Mouse (Mus musculus) layer of hippocampus, postnatal 14 days (tissue): ENCODE data around the gene Cyp2w1. TPM values are rescaled to one million over a fixed set of nuclear protein-coding genes. Genes with fewer than 3 reads are reported as not detected.
"Not testable (repeated sequence)": the region's sequence is repeated elsewhere in the genome, so short reads cannot be mapped to it uniquely, and the experiment has no call there.

Experiments
- DNase-seq, 2 experiments: peaks; one replicate each; pipeline ENCODE4 v3.0.0; 2021 to 2022; ENCODE audit warnings: low spot score in 2 of 2, mixed read lengths in 1 of 2
- total RNA-seq, 2 experiments: library from RNA; stranded (reverse); gene quantifications; 2 replicates each; pipeline ENCODE4 v1.2.3; 2021

Gene Cyp2w1
- total RNA-seq, 2 experiments from 2014 or later = not detected

DNA sequence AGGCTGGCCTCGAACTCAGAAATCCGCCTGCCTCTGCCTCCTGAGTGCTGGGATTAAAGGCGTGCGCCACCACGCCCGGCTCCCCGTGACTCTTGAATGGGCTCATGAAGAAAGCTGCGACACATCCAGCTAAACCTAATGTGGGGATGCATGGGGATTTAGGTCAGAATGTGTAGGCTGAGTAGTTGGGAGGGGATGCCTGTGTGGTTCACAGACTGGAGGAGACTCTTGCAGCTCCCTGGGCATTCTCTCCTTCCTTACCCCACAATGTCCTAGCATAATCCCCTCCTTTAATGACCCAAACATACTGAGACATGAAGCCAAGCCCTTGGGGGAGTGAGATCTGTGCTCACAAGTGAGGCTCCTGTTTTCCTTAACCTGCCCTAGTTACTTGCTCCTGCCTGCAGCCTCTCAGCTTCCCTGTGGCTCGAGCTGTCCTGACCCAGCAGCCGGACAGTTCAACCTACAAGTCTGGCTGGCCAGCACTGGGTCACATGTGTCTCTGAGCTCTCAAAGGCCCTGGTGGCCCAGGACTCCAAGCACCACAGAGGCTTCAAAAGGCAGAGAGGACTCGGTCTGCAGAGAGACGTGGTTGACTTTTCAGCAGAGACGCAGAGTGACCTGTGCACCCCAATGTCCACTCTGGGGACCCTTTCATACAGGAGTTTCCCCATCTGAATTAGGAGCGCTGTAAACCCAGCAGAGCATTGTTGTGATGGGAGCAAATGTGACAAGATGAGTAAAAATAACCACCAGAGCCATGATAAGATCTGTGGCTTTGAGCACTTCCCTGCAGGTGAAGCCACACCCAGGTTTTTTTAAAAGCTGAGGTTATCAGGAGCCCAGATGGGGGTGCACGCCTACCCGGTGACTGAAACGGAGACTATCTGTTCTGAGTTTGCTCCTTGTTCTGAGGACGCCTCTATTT lies 29.4 kb downstream of the Cyp2w1 start:
- DNase-seq = no peak

DNA sequence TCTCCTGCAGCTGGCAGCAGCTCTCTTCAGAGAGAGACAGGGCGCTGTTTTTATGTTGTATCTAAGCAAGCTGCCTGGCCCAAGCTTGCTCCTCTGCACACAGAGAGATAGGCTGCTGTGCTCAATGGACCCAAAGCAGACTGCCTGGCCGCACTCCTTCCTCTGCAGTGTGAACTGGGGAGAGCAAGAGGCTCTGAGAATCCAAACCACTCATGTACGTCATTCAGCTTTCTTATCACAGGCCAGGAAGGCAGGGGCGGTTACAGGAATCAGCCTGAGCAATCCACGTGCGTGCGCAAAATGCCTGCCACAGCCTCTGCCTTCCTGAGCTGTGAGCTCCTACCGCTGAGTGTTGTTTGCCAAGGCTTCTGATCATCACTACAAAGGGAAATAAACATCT lies 30.3 kb downstream of the Cyp2w1 start:
- peak in 1 of 2 experiments; percentile 46 for DNase-seq

DNA sequence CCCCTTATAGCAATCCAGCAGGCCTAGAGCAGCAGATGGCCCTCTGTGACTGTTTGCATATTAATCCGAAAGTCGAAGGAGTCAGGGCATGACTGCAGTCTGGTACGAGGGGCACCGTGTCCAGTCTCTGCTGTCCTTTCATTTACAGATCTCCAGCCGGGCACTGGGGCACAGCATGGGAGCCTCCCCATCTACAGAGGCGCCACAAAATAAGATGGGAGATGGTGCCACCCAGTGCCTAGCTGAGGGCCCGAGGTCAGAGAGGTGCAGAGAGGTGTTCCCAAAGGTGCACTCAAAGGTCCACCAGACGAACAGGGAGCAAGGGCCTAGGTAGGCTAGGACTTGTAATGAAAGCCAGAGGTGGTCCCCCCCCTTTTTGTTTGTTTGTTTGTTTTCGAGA lies 30.8 kb downstream of the Cyp2w1 start:
- no peak for DNase-seq

DNA sequence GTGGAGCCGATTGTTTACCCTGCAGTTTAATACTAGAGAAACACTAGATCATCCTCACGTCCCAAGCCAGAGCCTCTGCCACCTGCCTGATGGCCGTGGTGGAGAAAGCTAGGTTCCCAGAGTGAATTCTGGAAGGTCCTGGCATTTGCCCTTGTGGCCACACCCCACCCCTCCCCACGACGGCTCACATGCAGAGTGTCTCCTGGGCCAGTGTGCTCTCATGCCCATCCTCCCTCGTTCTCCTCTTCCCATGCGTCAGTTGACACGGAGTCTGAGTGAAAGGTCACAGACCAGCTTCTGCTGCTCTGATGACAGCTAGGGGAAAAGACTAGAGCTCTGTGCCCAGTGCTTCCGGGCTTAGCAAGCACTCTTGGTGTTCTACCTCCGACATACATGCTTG lies 32.1 kb downstream of the Cyp2w1 start:
- DNase-seq = no peak

DNA sequence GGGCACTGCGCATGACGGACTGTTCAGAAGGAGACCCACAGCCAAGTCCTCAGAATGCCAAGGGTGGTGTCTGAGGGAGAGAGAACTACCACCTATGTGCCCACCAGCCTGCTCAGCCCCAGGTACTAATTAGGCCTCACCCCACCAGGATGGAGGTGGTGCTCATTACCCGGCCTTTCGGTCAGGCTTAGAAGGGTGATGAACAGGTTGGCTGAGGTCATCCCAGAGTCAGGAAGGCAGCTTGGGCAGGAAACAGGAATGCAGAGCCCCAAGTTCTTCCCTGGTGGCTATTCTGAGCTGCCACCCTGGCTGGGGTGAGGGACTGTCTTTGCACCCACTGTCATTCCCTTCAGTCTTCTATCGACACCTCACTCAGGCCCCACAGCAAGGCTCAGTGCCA lies 33.6 kb downstream of the Cyp2w1 start:
- DNase-seq = no peak

DNA sequence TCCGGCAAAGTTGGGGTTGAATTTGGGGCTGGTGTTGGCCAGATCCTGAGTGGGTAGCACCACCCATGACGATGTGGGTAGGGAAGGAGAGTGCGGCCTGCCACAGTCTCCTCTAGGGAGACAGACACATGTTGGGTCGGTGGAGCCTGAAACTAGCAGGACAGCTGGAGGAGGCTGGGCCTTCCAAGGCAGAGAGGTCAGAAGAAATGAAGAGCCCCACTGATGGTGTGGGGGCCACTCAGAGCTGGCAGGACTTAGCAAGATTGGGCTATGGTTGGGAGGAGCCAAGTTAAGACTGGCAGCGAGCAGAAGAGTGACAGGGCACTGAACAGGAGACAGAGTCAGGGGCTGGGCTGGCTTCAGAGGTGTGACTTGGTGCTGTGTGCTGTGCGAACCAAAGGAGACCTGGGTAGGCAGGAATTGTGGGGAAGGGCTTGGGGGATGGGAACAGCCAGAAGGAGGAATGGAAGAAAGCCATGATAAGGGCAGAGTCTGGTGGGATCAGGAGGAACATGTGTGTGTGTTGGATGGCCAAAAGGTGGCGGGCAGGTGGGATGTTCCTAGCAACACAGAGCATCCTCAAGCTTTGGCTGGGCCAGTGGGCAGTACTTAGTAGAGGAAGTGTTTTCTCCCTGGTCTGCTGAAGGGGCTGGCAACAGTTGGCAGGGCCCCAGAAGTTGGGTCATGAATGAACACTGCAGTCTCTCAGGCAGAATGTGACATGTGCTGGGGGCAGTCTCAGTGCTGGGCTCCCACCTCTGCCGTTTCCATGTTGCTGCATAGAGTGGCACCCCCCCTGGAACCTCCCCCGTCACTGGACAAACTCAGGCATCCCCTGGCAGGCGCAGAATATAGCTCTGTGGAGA lies 35.1 kb downstream of the Cyp2w1 start:
- no peak for DNase-seq

DNA sequence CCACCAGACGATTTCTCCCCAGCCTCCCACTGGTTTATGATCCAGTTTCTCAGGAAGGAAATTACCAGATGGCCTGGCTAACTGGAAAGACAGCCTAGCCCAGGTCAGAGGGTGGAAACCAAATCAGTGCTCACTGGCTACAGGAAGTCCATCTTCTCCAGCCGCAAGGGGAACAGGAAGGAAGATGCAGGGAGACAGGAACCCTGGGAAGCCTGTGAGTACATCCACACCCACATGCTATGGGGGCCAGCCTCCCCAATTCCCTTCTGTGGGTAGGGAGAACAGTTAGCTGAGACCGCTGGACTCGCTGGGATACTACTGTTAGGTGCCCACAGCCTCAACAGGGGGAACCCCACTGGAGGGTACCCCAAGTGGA lies 35.8 kb downstream of the Cyp2w1 start:
- no peak for DNase-seq

DNA sequence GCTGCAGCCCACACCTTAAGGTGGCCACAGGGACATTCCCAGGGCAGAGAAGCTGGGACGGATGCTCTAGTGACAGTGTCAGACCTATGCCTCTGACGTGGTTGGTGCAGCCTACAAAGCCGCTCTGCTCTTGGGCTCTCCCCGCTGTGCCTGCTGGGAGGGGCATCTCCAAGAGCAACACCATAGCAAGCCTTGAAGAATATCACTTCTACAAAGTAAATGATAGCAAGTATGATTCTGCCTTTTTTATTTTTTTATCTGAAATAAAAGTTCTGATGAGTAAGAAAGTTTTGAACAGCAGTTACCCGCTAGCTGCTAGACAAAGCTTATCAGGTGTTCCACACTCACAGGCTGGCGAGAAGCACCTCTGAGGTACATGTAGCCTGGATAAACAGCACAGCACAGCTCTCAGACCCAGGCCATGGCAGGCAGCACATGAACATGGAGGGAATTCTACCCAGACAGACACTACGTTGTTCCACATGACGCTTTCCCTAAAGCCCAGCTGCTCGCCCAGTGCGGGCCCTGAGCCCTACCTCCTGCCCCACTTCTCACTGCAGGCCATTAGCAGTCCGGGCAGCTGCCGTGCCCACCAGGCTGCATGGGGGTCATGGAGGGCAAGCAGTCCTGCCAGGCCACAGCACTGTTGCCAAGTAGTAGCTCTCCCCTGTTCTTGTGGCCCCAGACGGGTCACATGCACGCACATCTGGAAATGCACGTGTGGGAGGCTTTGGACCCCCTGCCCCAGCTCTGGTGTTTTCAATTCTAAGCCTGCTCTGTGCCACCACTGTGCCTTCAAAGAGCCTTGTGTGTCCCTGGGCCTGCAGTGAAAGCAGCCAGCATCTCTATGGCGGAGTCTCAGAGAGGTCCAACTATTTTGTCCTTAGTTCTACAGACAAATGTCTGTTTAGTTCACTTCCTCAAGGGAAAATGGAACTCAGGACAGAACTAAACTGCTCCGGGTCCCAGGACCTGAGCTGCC lies 36.6 kb downstream of the Cyp2w1 start:
- DNase-seq = peak; percentile 68 to 73

DNA sequence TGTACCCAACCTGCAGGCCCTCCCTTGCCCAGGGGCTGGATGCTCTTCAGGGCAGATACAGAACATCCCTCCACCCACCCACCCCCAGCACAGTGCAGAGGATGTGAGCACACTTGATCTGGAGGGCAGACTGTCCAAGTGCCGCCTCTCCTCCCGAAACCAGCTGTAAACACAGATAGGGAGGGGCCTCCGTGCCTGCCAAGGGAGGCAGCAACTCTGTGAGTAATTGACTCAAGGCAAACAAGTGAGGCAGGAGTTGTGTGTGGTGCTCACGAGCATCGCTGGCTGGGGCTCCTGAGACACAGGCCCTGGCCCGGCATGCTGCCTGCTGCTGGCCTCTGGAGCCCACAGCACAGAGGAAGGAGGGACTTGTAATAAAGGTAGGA lies 37.3 kb downstream of the Cyp2w1 start:
- DNase-seq = peak; percentile 54 to 62

DNA sequence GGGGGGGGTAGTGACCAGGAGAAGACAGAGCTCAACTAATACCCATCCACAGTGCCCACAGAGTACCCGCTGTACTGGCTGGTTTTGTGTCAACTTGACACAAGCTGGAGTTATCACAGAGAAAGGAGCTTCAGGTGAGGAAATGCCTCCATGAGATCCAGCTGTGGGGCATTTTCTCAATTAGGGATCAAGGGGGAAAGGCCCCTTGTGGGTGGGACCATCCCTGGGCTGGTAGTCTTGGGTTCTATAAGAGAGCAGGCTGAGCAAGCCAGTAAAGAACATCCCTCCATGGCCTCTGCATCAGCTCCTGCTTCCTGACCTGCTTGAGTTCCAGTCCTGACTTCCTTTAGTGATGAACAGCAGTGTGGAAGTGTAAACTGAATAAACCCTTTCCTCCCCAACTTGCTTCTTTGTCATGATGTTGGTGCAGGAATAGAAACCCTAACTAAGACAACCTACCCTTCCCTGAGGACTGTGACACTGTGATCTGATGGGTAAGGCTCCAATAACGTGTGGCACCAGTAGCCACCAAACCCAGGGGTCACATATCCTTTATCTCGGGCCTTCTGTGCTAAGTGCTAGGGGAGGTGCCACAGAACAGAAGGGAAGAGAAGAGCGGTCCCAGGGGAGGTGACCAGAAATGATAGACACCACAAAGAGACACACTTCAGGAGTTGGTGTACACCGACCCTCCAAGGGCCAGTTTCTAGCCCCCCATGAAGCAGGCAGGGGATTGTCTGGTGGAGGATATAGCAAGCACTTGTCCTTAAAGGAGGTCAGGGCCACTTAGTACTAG lies 38.1 kb downstream of the Cyp2w1 start:
- DNase-seq = not testable (repeated sequence)

DNA sequence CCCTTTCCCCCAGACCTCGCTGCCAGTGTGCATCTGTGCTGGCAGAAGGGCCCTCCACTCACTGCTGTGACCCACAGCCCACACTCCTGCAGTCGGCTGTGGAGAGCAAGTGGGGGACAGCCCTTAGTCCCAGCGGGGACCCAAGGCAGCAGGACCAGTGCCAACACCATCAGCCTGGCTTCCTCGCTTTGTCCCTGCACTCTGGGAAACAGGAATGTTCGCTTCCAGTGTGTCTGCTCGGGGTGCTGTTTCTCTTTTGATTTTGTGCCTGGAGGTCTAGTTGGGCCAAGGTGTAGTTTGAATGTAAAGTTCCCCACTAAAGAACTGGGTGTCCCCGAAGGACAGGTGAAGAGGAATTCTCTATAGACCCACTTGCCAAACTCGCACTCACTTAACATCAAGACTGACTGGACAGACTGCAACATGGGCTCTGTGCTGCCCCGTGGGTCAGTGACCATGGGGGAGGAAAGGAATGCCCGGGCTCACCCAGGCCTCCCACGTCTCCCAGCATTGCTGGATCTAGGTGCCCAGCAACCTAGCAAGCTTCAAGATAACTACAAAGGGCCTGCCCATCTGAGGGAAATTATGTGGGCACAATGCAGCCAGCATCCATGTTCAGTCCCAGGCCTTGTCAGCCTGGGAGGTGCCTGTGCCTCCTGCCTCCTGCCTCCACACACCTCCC lies 39.0 kb downstream of the Cyp2w1 start:
- DNase-seq = no peak

DNA sequence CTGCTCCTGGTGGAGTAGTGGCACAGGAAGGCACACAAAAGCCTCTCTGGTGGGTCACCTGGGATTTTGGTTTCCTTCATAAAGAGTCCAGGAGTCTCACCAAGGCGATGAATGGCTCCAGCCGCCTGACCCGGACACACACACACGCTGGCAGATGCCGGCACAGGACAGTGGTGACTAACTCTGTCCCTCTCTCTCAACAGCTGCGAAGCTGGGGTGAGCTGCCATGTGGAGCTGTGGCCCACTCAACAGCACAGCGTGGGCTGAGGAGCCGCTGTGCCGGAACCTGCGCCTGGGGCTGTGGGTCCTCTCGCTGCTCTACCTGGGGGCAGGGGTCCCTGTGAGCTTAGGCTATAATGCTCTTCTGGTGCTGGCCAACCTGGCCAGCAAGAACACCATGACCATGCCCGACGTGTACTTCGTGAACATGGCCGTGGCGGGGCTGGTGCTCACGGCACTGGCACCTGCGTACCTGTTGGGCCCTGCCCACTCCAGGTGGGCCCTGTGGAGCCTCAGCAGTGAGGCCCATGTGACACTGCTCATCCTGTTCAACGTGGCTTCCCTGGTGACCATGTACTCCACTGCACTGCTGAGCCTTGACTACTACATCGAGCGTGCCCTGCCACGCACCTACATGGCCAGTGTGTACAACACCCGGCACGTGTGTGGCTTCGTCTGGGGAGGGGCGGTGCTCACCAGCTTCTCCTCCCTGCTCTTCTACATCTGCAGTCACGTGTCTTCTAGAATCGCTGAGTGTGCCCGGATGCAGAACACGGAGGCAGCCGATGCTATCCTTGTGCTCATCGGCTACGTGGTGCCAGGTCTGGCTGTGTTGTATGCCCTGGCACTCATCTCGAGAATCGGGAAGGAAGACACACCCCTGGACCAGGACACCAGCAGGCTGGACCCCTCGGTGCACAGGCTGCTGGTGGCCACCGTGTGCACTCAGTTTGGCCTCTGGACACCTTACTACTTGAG lies 40.1 kb downstream of the Cyp2w1 start:
- no peak for DNase-seq

DNA sequence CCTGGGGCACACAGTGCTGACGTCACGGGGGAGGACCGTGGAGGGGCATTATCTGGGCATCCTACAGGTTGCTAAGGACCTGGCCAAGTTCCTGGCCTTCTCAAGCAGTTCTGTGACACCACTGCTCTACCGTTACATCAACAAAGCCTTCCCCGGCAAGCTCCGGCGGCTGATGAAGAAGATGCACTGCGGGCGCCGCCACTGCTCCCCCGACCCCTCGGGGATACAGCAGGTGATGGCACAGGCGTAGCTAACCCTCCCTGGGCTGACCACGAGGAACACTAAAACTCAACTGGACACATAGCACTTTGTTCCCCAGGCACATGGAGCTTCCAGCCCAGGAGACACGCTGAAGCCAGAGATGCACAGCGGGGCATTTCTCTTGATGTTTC lies 40.8 kb downstream of the Cyp2w1 start:
- DNase-seq = no peak

DNA sequence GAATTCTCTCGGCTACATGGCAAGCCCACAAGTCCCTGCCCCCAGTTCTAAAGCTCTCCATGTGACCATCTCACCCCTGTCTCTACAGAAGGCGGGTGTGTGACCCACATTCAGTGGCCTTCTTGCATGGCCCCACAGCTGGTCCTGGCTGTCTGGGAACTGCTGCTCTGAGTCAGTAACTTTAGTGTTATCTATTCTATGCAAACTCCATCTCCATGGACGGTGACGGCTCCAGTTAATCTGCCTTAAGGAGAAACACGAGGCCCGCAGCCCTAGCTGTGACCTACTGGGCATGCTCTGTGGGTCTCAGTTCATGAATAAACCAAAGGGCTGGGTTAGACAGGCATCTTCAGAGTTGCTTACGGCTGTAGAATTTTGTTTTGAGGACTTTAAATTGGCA lies 42.0 kb downstream of the Cyp2w1 start:
- no peak for DNase-seq

DNA sequence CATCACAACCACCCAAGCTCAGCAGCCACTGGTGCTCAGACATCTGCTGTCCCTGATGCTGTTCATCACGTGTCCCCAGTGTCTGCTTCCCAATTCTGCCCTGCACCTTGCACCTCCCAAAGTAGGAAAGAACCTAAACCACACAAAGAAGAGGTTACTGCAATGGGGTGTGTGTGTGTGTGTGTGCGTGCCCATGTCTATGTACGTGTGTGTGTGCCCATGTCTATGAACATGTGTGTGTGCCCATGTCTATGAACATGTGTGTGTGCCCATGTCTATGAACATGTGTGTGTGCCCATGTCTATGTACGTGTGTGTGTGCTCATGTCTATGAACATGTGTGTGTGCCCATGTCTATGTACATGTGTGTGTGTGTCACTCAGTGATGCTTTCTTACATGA lies 43.1 kb downstream of the Cyp2w1 start:
- DNase-seq = no peak

DNA sequence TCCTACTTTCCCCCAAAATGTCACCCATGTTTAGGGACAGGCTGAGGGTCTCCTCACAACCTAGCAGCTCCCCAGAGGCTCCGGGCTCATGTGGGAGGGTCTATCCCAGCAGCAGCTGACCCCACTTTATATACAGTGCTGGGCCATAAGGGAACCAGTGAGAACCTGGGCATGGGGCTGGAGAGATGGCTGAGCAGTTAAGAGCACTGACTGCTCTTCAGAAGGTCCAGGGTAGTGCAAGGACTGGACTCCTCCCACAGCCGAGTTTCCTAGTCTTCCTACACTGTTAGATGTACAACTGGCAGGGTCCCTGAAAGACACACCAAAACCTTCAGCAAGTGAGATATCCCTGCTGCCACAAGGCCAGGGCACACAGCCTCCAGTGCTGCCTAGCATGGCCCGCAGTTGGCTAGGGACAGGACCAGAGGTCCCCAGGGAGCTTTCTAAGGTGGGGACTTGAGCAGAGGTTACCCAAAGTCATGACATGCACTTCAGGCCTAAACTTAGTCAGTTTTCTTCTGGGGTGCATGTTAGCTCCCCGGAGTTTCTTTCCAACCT lies 45.0 kb downstream of the Cyp2w1 start:
- DNase-seq = no peak

DNA sequence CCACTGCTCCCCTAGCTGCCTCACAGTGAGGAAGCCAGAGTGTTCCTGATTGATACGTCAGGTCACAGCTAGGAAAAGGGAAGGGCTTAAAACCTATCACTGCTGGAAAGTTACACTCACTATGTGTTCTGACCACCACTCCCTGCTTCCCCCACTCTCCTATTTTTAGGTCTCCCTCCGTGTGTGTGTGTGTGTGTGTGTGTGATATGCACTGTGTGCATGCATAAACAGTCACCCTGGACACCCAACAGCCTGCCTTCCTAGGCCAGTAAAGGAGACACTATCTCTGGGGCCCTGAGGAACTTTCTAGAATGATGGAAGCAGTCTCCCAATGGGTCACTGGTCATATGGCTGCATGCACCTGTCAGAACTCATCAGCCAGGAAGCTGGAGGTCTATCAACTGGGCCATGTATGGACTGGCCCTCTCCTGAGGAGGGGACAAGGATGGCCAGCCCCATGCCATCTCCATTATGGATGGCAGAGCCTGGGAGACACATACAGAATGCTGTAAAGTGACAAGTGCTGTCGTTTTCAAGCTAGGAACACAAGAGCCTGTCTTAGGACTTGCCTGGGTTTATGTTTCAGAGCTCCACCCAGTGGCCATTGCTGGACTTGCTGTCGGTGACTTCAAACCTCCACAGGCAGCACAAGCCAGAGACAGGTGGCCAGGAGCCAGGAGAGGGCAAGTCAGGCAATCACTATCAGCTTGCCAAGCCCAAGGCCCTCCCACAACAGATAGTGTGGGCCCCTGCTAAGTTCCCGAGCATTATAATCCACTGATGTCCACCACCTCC lies 45.7 kb downstream of the Cyp2w1 start:
- DNase-seq = peak; percentile 96
